Mouse (Mus musculus): Measurements from ENCODE around the gene Sec16a. TPM values are rescaled to one million over a fixed set of nuclear protein-coding genes. Genes with fewer than 3 reads are reported as not detected.

The Sec16a gene
- total and polyA plus RNA-seq, 2 experiments from 2014 or later = 9.9 to 60.9 TPM

DNA sequence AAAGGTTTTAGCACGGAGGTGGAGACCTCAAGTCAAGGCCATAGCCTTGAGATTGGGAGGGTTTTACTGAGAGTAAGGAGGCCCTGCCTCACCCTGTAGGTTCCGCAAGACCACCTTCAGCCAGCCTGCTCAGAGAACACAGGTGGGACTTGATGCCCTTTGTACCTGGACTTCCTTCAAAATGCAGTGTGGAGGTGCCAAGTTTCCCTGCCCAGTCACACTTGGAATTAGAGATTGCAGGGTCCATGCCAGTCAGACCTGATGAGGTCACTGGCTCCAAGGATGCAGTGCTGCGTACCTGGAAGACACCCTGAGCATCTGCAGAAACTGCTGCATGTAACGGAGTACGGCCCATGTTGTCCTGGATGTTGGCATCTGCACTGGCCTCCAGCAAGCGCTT is 18.4 kb upstream of the Sec16a start:
- TF ChIP-seq CTCF (IDR thresholded peaks at IDR 0.05; ENCODE audit: low read depth) = no peak
- H3K4me2 ChIP-seq (ENCODE audit: low read depth, low read length) = no peak overlapping the region
- H3K27ac ChIP-seq = no peak overlapping the region
- H3K4me3 ChIP-seq (ENCODE audit: low read length) = no peak overlapping the region
- H3K4me1 ChIP-seq (ENCODE audit: insufficient read depth, low read length) = no peaks in the 10 kb centered on the region; the same call in 1 of the 2 replicates
- ATAC-seq (no peak), DNase-seq (ENCODE audit: low spot score) (no peak)
- WGBS = 95% methylated on average over 6 of the region's 6 CpGs
- H3K36me3 ChIP-seq (ENCODE audit: insufficient read depth, low read length) = peaks cover 40% of the 10 kb centered on the region; the same call in 1 of the 2 replicates
- no peak overlapping the region for H3K9ac ChIP-seq (replicated peaks; ENCODE audit: low read length)
- no peaks in the 10 kb centered on the region for H3K9me3 ChIP-seq (ENCODE audit: low read length)
- H3K27me3 ChIP-seq (ENCODE audit: insufficient read depth, low read length) = no peaks in the 10 kb centered on the region

DNA sequence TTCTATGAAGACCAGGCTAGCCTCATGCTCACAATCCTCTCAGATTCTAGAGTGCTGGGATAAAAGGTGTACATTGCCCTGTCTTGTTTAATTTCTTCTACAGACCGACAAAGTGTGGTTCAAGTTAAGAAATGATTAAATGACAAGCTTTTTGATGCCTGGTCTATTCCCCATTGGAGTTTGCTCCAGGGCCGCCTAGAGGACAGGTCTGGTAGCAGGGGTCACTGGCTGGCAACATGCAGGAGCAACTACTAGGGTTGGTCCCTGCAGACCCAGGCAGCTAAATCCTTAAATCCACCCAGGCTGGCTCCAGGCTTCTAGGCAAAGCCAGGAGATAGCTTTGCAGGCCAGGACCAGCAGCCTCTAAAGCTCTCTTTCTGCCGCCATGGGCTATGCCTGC is 18.0 kb upstream of the Sec16a start:
- peaks cover 40% of the 10 kb centered on the region; the same call in 1 of the 2 replicates for H3K36me3 ChIP-seq (ENCODE audit: insufficient read depth, low read length)

GRCm38 (mm10) chr2:26461667-26462066 is 16.7 kb upstream of the Sec16a start:
- no peak for TF ChIP-seq CTCF (IDR thresholded peaks at IDR 0.05; ENCODE audit: low read depth)
- no peaks in the 10 kb centered on the region for H3K27me3 ChIP-seq (ENCODE audit: insufficient read depth, low read length)
- no peak for ATAC-seq
- H3K9me3 ChIP-seq (ENCODE audit: low read length) = no peaks in the 10 kb centered on the region
- H3K27ac ChIP-seq = no peak overlapping the region
- H3K4me1 ChIP-seq (ENCODE audit: insufficient read depth, low read length) = no peaks in the 10 kb centered on the region; the same call in 1 of the 2 replicates
- 81% methylated on average over 5 of the region's 5 CpGs for WGBS
- DNase-seq (ENCODE audit: low spot score) = no peak
- no peak overlapping the region for H3K4me3 ChIP-seq (ENCODE audit: low read length)
- no peak overlapping the region for H3K9ac ChIP-seq (replicated peaks; ENCODE audit: low read length)
- H3K36me3 ChIP-seq (ENCODE audit: insufficient read depth, low read length) = peaks cover 36% of the 10 kb centered on the region; the same call in 1 of the 2 replicates
- H3K4me2 ChIP-seq (ENCODE audit: low read depth, low read length) = no peak overlapping the region

More for the DNA sequence above, 18.0 kb upstream of the Sec16a start:
- no peaks in the 10 kb centered on the region for H3K27me3 ChIP-seq (ENCODE audit: insufficient read depth, low read length)
- no peak overlapping the region for H3K4me2 ChIP-seq (ENCODE audit: low read depth, low read length)
- H3K9me3 ChIP-seq (ENCODE audit: low read length) = no peaks in the 10 kb centered on the region
- no peak overlapping the region for H3K9ac ChIP-seq (replicated peaks; ENCODE audit: low read length)
- no peak overlapping the region for H3K27ac ChIP-seq
- ATAC-seq (no peak), DNase-seq (ENCODE audit: low spot score) (no peak)
- TF ChIP-seq CTCF (IDR thresholded peaks at IDR 0.05; ENCODE audit: low read depth) = no peak
- WGBS = 82% methylated on average over 3 of the region's 3 CpGs
- no peaks in the 10 kb centered on the region; the same call in 1 of the 2 replicates for H3K4me1 ChIP-seq (ENCODE audit: insufficient read depth, low read length)
- H3K4me3 ChIP-seq (ENCODE audit: low read length) = no peak overlapping the region

- WGBS = 91% methylated on average over 13 of the region's 13 CpGs
- Histone ChIP-seq H3K36me3 (ENCODE audit: insufficient read depth, low read length) (peaks cover 35% of the 10 kb centered on the region; the same call in 1 of the 2 replicates), H3K4me3 (ENCODE audit: low read length) (no peak overlapping the region), H3K4me2 (ENCODE audit: low read depth, low read length) (no peak overlapping the region), H3K27me3 (ENCODE audit: insufficient read depth, low read length) (no peaks in the 10 kb centered on the region), H3K9ac (replicated peaks; ENCODE audit: low read length) (no peak overlapping the region), H3K27ac (no peak overlapping the region), H3K4me1 (ENCODE audit: insufficient read depth, low read length) (no peaks in the 10 kb centered on the region; the same call in 1 of the 2 replicates), H3K9me3 (ENCODE audit: low read length) (no peaks in the 10 kb centered on the region)
- TF ChIP-seq CTCF (IDR thresholded peaks at IDR 0.05; ENCODE audit: low read depth) = no peak
- no peak for DNase-seq (ENCODE audit: low spot score)
- no peak for ATAC-seq
Observed at GRCm38 (mm10) chr2:26460837-26461236, 15.8 kb upstream of the Sec16a start.

DNA sequence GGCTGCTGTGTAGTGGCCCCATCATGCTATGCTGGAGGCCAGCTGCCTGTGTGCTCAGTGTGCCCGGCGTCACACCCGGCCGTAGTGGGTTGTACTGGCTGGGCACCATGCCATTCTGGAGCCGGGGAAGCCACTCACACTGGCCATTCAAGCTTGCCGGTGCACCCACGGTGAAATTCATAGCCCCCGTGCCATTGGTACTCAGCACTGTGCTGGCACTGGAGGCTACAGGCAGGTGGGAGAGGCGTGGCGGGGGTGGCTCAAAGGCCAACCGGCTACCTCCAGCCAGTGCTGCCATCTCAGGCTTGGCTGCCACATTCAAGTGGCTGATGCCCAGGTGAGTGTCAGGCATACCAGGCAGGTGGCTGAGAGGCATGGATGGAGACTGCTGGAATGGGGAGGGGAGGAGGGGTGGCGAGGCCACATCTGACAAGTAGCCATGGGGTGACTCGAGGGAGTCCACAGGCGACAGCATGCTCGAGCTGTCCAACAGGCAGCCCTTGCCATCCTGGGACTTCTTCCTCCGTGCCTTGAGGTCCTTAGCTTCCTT is 15.2 kb upstream of the Sec16a start:
- WGBS = 68% methylated on average over 16 of the region's 16 CpGs

DNA sequence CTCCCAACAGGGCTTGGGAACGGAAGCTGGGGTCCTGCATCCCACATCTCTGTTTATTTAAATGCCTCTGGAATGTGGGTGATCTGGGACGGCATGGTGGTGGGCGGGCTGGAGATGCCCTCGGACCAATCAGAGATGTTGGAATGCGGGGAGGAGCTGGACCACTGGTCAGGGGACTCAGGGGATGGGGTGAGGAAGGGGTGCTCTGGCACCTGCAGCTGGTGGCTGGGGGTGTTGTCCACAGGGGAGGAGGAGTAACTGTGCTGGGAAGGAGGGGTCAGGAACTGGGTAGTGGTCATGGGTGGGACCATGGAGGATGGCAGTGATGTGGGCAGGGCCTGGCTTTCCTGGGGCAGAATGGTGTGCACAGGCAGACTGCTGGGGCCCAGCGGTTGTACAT is 14.5 kb upstream of the Sec16a start:
- Histone ChIP-seq H3K9me3 (ENCODE audit: low read length) (no peaks in the 10 kb centered on the region), H3K4me3 (ENCODE audit: low read length) (no peak overlapping the region), H3K36me3 (ENCODE audit: insufficient read depth, low read length) (peaks cover 35% of the 10 kb centered on the region; the same call in 1 of the 2 replicates), H3K4me1 (ENCODE audit: insufficient read depth, low read length) (no peaks in the 10 kb centered on the region; the same call in 1 of the 2 replicates), H3K4me2 (ENCODE audit: low read depth, low read length) (no peak overlapping the region), H3K27me3 (ENCODE audit: insufficient read depth, low read length) (no peaks in the 10 kb centered on the region), H3K27ac (0 out of 2 replicates have a peak overlapping the region, but pooled peaks have one; percentile 4), H3K9ac (replicated peaks; ENCODE audit: low read length) (0 out of 2 replicates have a peak overlapping the region, but pooled peaks have one; percentile 17)
- ATAC-seq = peak; percentile 16; the same call in 1 of the 2 replicates
- no peak for DNase-seq (ENCODE audit: low spot score)
- TF ChIP-seq CTCF (IDR thresholded peaks at IDR 0.05; ENCODE audit: low read depth) = no peak
- 48% methylated on average over 6 of the region's 6 CpGs for WGBS

More for the DNA sequence above, 15.2 kb upstream of the Sec16a start:
- H3K4me1 ChIP-seq (ENCODE audit: insufficient read depth, low read length) = no peaks in the 10 kb centered on the region; the same call in 1 of the 2 replicates
- ATAC-seq (peak; percentile 16; the same call in 1 of the 2 replicates), DNase-seq (ENCODE audit: low spot score) (peak; percentile 28)
- no peak for TF ChIP-seq CTCF (IDR thresholded peaks at IDR 0.05; ENCODE audit: low read depth)
- H3K9ac ChIP-seq (replicated peaks; ENCODE audit: low read length) = 0 out of 2 replicates have a peak overlapping the region, but pooled peaks have one; percentile 17
- no peak overlapping the region for H3K4me2 ChIP-seq (ENCODE audit: low read depth, low read length)
- no peaks in the 10 kb centered on the region for H3K27me3 ChIP-seq (ENCODE audit: insufficient read depth, low read length)
- 0 out of 2 replicates have a peak overlapping the region, but pooled peaks have one; percentile 4 for H3K27ac ChIP-seq
- H3K9me3 ChIP-seq (ENCODE audit: low read length) = no peaks in the 10 kb centered on the region
- H3K4me3 ChIP-seq (ENCODE audit: low read length) = no peak overlapping the region
- H3K36me3 ChIP-seq (ENCODE audit: insufficient read depth, low read length) = peaks cover 35% of the 10 kb centered on the region; the same call in 1 of the 2 replicates
